Mouse (Mus musculus): ENCODE results near the gene Ten1. TPM values are rescaled to one million over a fixed set of nuclear protein-coding genes. Genes with fewer than 3 reads are reported as not detected.

Ten1 gene
- polyA plus RNA-seq, 1 experiment from 2014 or later: 87.6 TPM

DNA sequence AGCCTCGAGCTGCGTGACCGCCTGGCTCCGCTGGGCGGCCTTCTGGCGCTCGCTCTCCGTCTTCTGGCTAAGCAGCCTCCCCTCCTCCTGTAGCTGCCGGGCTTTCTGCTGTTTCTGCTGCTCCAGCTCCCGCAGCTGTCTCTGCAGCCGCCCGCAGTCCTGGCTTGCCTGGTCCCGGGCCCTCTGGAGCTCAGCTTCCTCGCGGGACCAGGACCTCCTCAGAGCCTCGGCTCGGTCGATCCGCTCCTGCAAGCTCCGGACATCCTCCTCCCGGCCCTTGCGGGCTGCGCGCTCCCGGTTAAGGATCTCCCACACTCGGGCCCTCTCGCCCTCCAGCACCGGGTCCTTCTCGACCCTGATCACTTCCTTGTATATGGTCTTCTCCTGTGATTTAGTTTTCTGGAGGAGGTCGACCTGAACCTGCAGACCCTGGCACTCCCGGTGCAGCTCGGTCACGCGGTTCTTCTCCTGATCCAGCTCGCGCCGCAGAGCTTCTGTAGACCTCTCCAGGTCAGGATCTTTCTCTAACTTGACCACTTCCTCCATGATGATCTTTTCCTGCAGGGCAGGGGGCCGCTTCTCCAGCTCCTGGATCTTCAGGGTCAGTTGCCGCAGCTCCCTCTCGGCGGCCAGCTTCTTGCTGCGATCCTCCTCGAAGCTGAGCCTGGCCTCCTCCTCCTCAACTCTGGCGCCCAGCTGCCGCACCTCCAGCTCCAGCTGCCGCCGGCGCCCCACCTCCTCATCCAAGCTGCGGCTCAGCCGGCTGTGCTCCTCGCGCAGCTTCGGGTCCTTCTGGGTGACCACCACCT, 23.5 kb downstream of the Ten1 start:
- 7% methylated on average over 53 of the region's 53 CpGs for WGBS

DNA sequence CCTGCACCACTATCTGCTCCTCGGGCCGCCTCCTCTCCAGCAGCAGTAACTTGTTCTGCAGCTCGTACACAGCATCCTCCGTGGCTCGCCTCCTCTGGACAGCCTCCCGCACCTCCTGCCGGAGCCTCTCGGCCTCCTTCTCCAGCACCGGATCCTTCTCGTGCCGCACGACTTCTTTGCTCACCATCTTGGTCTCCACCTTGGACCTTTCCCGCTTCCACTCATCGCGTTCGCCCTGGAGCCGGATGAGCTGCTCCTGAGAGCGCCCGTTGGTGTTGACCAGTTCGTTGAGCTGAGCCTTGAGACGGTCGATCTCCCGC, 24.0 kb downstream of the Ten1 start:
- Histone ChIP-seq H3K4me3 (peak overlapping the region; percentile 58), H3K27me3 (ENCODE audit: insufficient read depth, poor library complexity, severe bottlenecking) (peaks cover 75% of the 10 kb centered on the region), H3K4me1 (peaks cover 51% of the 10 kb centered on the region), H3K9me3 (peaks cover 8% of the 10 kb centered on the region; the same call in 1 of the 2 replicates), H3K36me3 (peaks cover 12% of the 10 kb centered on the region), H3K27ac (peak overlapping the region; percentile 52; the same call in 1 of the 2 replicates)
- no peak for DNase-seq (ENCODE audit: low spot score)
- 10% methylated on average over 23 of the region's 23 CpGs for WGBS

More for the DNA sequence above, 23.5 kb downstream of the Ten1 start:
- peak overlapping the region; percentile 52; the same call in 1 of the 2 replicates for H3K27ac ChIP-seq
- H3K4me3 ChIP-seq: peak overlapping the region; percentile 58
- peaks cover 51% of the 10 kb centered on the region for H3K4me1 ChIP-seq
- DNase-seq (ENCODE audit: low spot score): no peak
- peaks cover 12% of the 10 kb centered on the region for H3K36me3 ChIP-seq
- peaks cover 8% of the 10 kb centered on the region; the same call in 1 of the 2 replicates for H3K9me3 ChIP-seq
- peaks cover 69% of the 10 kb centered on the region for H3K27me3 ChIP-seq (ENCODE audit: insufficient read depth, poor library complexity, severe bottlenecking)

DNA sequence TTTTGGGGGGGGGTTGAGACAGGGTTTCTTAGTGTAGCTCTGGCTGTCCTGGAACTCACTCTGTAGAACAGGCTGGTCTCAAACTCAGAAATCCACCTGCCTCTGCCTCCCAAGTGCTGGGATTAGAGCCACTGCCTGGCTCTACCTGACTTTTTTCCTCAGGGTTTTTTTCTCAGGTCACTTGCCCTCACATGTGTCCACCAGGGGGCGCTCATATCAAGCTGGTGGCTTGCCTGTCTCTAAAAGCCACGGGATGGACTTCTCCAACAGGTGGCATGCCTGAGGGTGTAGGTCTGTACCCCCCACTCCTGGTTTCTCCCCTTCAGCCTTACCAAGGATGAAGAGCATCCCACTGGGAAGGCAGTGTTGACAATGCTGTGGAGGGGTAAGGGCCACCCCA, 27.8 kb downstream of the Ten1 start:
- peaks cover 24% of the 10 kb centered on the region for H3K4me1 ChIP-seq
- H3K27ac ChIP-seq: no peak overlapping the region
- peaks cover 11% of the 10 kb centered on the region for H3K36me3 ChIP-seq
- H3K4me3 ChIP-seq: no peak overlapping the region
- WGBS: 2% methylated on average over 2 of the region's 2 CpGs
- H3K9me3 ChIP-seq: peaks cover 8% of the 10 kb centered on the region; the same call in 1 of the 2 replicates
- peaks cover 87% of the 10 kb centered on the region for H3K27me3 ChIP-seq (ENCODE audit: insufficient read depth, poor library complexity, severe bottlenecking)
- peak; percentile 88 for DNase-seq (ENCODE audit: low spot score)

DNA sequence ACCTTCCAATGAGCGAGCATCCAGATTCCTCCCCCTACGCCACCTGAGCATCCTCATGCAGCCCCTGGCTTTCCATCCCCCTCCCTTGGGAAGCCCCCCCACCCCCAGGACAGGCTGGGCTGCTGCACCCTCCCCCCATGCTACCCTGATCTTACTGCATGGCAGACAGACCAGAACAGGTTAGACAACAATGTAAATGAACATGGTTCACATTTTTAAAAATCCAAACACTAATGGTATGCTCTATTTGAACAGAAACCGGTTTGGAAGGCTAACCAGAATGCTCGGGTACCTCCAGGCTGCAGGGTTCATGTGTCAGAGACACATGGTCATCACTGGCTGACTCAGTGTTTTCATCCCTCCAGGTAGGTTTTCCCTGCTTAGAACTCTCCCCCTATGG, 30.0 kb downstream of the Ten1 start:
- Histone ChIP-seq H3K9me3 (peaks cover 4% of the 10 kb centered on the region; the same call in 1 of the 2 replicates), H3K27ac (no peak overlapping the region), H3K36me3 (peaks cover 8% of the 10 kb centered on the region; the same call in 1 of the 2 replicates), H3K27me3 (ENCODE audit: insufficient read depth, poor library complexity, severe bottlenecking) (peaks cover 84% of the 10 kb centered on the region), H3K4me1 (peaks cover 14% of the 10 kb centered on the region), H3K4me3 (no peak overlapping the region)
- WGBS: 79% methylated on average over 4 of the region's 4 CpGs
- DNase-seq (ENCODE audit: low spot score): no peak

DNA sequence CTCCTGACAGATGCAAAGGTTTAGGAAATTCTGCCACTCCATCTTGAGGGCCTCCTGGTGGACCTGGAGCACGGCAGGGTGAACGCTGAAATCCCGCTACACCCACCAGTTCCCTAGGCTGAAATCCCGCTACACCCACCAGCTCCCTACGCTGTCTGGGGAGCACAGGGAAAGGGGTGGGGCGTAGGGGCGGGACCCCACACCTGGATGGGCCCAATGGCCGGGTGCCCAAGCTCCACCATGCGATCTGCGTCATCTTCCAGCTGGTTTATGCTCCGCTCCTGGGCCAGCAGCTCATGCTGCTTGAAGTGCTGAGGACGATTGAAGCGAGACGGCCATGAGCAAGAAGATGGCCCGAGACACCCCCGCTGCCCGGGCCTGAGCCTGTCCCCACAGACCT, 33.8 kb downstream of the Ten1 start:
- H3K4me3 ChIP-seq: peak overlapping the region; percentile 44
- H3K36me3 ChIP-seq: no peaks in the 10 kb centered on the region
- no peak for DNase-seq (ENCODE audit: low spot score)
- H3K27me3 ChIP-seq (ENCODE audit: insufficient read depth, poor library complexity, severe bottlenecking): peaks cover 92% of the 10 kb centered on the region
- no peaks in the 10 kb centered on the region for H3K9me3 ChIP-seq
- peak overlapping the region; percentile 62 for H3K27ac ChIP-seq
- WGBS: 18% methylated on average over 17 of the region's 17 CpGs
- peaks cover 14% of the 10 kb centered on the region for H3K4me1 ChIP-seq

DNA sequence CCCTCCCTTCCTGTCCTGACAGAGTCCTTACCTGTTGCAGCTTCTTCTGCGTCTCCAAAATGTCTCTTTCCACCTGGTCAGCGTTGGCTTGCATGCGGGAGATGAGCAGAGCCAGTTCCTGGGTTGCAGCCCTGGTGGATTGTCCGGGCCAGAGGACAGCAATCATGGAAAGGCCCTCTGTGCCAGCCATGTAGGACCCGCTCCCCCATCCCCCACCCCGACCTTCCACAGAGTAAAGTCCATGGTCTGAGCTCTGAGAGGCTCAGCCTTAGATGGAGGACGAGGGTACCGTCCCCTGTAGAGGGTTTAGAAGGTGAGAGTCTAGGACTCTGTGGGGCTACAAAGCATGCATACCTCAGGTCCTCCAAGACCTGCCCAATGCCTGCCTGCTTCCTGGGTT, 36.2 kb downstream of the Ten1 start:
- peaks cover 30% of the 10 kb centered on the region for H3K4me1 ChIP-seq
- H3K27ac ChIP-seq: no peak overlapping the region; the same call in 1 of the 2 replicates
- no peak for DNase-seq (ENCODE audit: low spot score)
- 68% methylated on average over 8 of the region's 8 CpGs for WGBS
- H3K9me3 ChIP-seq: no peaks in the 10 kb centered on the region
- peaks cover 93% of the 10 kb centered on the region for H3K27me3 ChIP-seq (ENCODE audit: insufficient read depth, poor library complexity, severe bottlenecking)
- H3K36me3 ChIP-seq: no peaks in the 10 kb centered on the region
- H3K4me3 ChIP-seq: no peak overlapping the region

DNA sequence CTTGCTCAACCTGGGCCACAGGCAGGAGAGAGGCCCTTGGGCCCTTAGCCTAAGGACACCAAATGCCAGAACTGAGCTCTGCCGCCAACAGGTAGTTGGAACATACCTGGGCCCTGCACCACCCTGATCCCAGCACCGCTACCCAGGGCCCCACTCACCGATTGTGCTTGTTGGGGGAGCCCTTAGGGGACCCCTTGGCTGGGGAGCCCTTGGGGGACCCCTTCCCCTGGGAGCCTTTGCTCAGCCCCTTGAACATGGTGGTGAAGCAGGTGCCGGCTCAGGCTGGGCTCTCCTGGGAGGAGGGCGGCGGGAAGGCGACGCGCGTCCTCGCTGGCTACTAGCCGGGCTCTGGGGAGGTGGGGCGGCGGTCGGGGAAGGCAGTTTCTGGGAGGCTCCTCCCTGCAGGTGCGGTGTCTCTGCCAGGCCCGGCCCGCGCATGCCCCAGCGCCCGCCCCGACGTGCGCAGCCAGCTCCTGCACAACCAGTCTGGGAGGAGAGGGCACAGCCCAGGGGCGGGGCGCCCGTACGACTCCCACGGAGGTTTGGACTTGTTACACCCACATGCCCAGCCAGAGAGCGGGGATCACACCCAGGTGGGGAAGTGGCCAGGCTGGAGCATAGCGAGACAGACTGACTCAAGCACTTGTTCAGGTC, 39.2 kb downstream of the Ten1 start, which contains the start of gene Evpl:
Gene Evpl (minus strand): TSS at position 336 of the 654 bp plus-strand sequence.
- Histone ChIP-seq H3K36me3 (peaks cover 5% of the 10 kb centered on the region; the same call in 1 of the 2 replicates), H3K4me3 (peak within 1 kb of the TSS; percentile 44), H3K27me3 (ENCODE audit: insufficient read depth, poor library complexity, severe bottlenecking) (peaks cover 74% of the 10 kb centered on the region), H3K4me1 (peaks cover 28% of the 10 kb centered on the region), H3K27ac (0 out of 2 replicates have a peak within 1 kb of the TSS, but pooled peaks have one; percentile 18), H3K9me3 (no peaks in the 10 kb centered on the region)
- WGBS: 15% methylated on average over 31 of the region's 31 CpGs
- no peak for DNase-seq (ENCODE audit: low spot score)

DNA sequence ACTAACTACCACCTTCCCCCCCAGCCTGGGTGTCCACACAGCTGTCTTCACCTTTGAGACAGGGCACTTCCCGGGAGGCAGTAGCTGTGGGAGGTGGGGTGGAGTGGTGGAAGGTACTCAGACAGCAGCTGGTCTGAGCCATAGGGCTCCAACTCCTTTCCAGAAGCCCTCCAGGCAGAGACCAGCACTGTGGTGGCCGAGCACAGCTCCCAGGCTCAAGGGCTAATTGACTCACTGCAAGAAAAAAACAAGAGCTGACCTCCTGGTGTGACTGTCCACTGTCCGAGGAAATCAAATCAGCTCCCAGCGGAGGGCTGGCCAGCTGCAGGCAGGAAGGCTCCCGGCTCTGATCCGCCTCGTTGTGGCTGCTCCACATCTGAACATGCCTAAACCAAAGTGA, 41.1 kb downstream of the Ten1 start:
- WGBS: 17% methylated on average over 7 of the region's 7 CpGs
- no peaks in the 10 kb centered on the region for H3K9me3 ChIP-seq
- H3K36me3 ChIP-seq: peaks cover 24% of the 10 kb centered on the region
- H3K4me3 ChIP-seq: no peak overlapping the region
- H3K27ac ChIP-seq: 0 out of 2 replicates have a peak overlapping the region, but pooled peaks have one; percentile 36
- peaks cover 55% of the 10 kb centered on the region for H3K27me3 ChIP-seq (ENCODE audit: insufficient read depth, poor library complexity, severe bottlenecking)
- DNase-seq (ENCODE audit: low spot score): no peak
- H3K4me1 ChIP-seq: peaks cover 29% of the 10 kb centered on the region

DNA sequence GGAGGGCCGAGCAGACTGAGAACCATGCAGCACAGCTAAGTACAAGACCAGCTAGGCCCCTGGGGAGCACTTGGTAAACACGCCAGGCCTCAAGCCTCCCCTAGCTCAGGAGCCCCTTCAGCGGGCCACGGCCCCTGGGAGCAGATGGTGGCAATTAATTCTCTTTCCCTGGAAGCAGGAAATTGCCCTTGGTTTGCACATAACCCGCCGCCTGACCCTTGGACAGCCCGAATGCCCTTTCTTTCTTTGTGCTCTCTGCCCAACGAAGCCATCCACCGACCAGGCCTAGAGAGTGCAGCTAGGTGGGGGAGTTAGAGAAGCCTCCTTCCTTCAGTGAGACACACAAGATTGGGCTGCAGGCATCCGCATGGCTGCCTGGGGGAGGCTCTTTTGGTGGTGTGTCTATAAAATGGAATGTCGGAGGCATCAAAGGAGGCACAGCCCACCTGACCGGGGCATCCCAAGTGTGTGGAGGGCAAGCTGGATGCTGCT, 43.1 kb downstream of the Ten1 start:
- peaks cover 35% of the 10 kb centered on the region for H3K27me3 ChIP-seq (ENCODE audit: insufficient read depth, poor library complexity, severe bottlenecking)
- WGBS: 61% methylated on average over 12 of the region's 12 CpGs
- peak overlapping the region; percentile 59; the same call in 1 of the 2 replicates for H3K27ac ChIP-seq
- H3K9me3 ChIP-seq: no peaks in the 10 kb centered on the region
- H3K4me1 ChIP-seq: peaks cover 29% of the 10 kb centered on the region
- H3K36me3 ChIP-seq: peaks cover 44% of the 10 kb centered on the region
- DNase-seq (ENCODE audit: low spot score): no peak
- no peak overlapping the region for H3K4me3 ChIP-seq

DNA sequence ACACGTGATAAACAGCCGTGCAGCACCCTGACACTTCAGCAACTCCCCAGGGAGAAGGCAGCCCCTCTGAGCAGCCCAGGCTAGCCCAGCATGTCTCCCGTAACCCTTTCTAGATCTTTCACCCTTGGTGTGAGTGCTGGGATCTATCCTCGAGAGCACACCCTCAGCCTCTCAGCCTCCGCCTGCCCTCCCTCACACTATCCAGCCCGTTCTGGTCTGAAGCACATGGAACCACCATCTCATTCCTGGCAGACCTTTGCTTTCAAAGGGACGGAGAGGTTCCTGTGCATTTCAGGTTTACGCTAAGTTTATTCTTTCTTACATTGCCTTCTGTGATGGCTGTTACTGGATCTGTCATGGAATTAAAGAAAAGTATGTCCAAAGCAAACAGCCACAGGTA, 45.9 kb downstream of the Ten1 start:
- no peak for DNase-seq (ENCODE audit: low spot score)
- Histone ChIP-seq H3K27me3 (ENCODE audit: insufficient read depth, poor library complexity, severe bottlenecking) (0 out of 2 replicates have a peak, but pooled peaks cover 7% of the 10 kb centered on the region), H3K36me3 (peaks cover 72% of the 10 kb centered on the region), H3K4me3 (no peak overlapping the region), H3K9me3 (no peaks in the 10 kb centered on the region), H3K27ac (no peak overlapping the region), H3K4me1 (peaks cover 16% of the 10 kb centered on the region)
- 78% methylated on average over 8 of the region's 8 CpGs for WGBS

DNA sequence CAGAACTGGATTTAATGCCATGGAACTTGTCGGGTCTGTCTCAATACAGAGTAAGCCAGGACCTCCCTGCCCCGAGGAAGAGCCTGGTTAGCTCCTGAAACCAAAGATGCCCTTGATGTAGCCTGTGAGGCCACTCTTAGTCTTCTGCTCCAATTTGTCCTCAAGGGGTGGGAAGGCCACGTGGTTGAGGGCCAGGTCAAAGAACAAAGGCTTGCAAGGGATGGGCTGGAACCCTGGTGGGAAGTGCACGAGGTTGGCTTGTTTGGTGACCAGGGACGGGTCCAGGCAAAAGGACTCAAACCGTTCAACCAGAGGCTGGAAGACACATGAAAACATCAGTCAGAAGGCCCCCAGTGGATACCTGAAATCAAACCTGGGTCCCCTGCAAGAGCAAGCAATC, 47.0 kb downstream of the Ten1 start:
- Histone ChIP-seq H3K27ac (no peak overlapping the region), H3K27me3 (ENCODE audit: insufficient read depth, poor library complexity, severe bottlenecking) (0 out of 2 replicates have a peak, but pooled peaks cover 4% of the 10 kb centered on the region), H3K9me3 (no peaks in the 10 kb centered on the region), H3K4me1 (peaks cover 12% of the 10 kb centered on the region), H3K4me3 (no peak overlapping the region), H3K36me3 (peaks cover 82% of the 10 kb centered on the region)
- no peak for DNase-seq (ENCODE audit: low spot score)
- WGBS: 82% methylated on average over 6 of the region's 6 CpGs

DNA sequence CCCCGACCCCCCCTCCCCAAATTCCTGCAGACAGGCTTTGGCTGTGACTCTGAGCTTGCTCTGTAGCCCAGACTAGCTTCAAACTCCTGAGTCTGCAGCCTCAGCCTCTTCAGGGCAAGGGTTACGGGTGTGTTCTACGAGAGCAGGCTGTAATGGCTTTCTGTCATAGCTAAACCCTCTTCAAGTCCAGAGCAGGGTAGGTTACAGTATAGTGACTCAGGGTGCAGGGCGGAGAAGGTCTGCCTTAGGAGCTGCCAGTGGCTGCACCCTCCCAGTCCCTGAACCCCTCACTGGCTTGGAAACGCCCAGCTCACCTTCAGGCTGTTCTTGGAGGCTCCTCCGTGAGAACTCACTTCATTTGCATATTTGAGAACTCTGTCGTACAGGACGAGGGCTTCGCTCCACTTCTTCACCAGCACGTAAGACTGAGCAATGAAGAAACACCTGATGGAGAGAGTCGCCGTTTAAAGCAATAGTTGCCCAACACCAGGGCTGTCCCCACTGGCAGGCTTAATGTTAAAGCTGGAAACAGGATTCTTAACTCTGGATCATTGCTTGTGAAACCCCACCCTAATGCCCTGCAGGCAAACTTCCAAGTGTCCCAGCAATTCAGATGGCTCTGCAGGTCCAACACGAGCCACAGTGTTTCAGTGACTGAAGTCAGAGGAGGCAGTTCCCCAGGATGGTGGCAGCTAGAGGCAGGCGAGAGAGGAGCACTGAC, 49.0 kb downstream of the Ten1 start:
- H3K27me3 ChIP-seq (ENCODE audit: insufficient read depth, poor library complexity, severe bottlenecking): no peaks in the 10 kb centered on the region
- H3K4me3 ChIP-seq: no peak overlapping the region
- H3K36me3 ChIP-seq: peaks cover 100% of the 10 kb centered on the region
- H3K27ac ChIP-seq: no peak overlapping the region
- DNase-seq (ENCODE audit: low spot score): no peak
- H3K9me3 ChIP-seq: no peaks in the 10 kb centered on the region
- H3K4me1 ChIP-seq: peaks cover 3% of the 10 kb centered on the region; the same call in 1 of the 2 replicates
- 86% methylated on average over 14 of the region's 14 CpGs for WGBS

All from heart, embryonic 10.5 days (tissue).